Mouse (Mus musculus) lung, embryonic 14.5 days (tissue): ENCODE data around the gene Agbl4. TPM values are rescaled to one million over a fixed set of nuclear protein-coding genes. Genes with fewer than 3 reads are reported as not detected.

Experiments
- ATAC-seq: fragments of 200-750 bp; cut with Nextera tagmentation; 2 replicates; pipeline ENCODE4 v1.8.0; 2017; ENCODE audit warnings: mild to moderate bottlenecking, moderate TSS enrichment, moderate library complexity; ENCODE audit not compliant: insufficient read depth
- DNase-seq: peaks from one replicate; pipeline ENCODE4 v3.0.0-alpha.2; 2015
- H3K27ac ChIP-seq: fragments of 300-500 bp; sonication (generic); 2 replicates; pipeline ENCODE4 v1.5.1; 2014; ENCODE audit warnings: low read depth, mild to moderate bottlenecking, moderate library complexity
- H3K27me3 ChIP-seq: fragments of 300-500 bp; sonication (generic); 2 replicates; pipeline ENCODE4 v1.6.1; 2014; ENCODE audit warnings: low read length, control low read depth; ENCODE audit not compliant: insufficient read depth
- H3K36me3 ChIP-seq: fragments of 300-500 bp; sonication (generic); 2 replicates; pipeline ENCODE4 v1.6.1; 2014; ENCODE audit warnings: control low read depth; ENCODE audit not compliant: insufficient read depth
- H3K4me1 ChIP-seq: fragments of 300-500 bp; sonication (generic); 2 replicates; pipeline ENCODE4 v1.6.1; 2014; ENCODE audit warnings: antibody characterized with exemption, control low read depth; ENCODE audit not compliant: insufficient read depth
- H3K4me2 ChIP-seq: fragments of 300-500 bp; sonication (generic); 2 replicates; pipeline ENCODE4 v1.6.1; 2014; ENCODE audit warnings: mild to moderate bottlenecking
- H3K4me3 ChIP-seq: fragments of 300-500 bp; sonication (generic); 2 replicates; pipeline ENCODE4 v1.5.1; 2014; ENCODE audit warnings: low read depth, low read length
- H3K9ac ChIP-seq: fragments of 300-500 bp; sonication (generic); 2 replicates; pipeline ENCODE4 v1.6.1; 2014
- H3K9me3 ChIP-seq: fragments of 300-500 bp; sonication (generic); 2 replicates; pipeline ENCODE4 v1.6.1; 2016; ENCODE audit warnings: low read depth, low read length, control low read depth
- CTCF ChIP-seq: IDR thresholded peaks from 2 replicates; pipeline ENCODE4 v1.5.1; 2016; ENCODE audit warnings: antibody characterized with exemption, low read depth
- WGBS: fragments of 180-500 bp; shearing (Covaris S2); extraction: QIAGEN DNeasy Blood & Tissue Kit; methylation state at CpG from one replicate; pipeline ENCODE4 v1.1.7; 2014; 5-methylcytosine and 5-hydroxymethylcytosine counted together
- polyA plus RNA-seq: library from polyadenylated mRNA; unstranded; fragments of >200 nt; fragmentation: Nextera tagmentation; extraction: Ambion mirVana; gene quantifications from 2 replicates; pipeline ENCODE4 v1.2.1, GENCODE M21; 2014

Gene Agbl4
- polyA plus RNA-seq, 1 experiment from 2014 or later: 0.34 TPM

- WGBS: 83% methylated on average over 6 of the region's 6 CpGs
- no peaks in the 10 kb centered on the region for H3K9me3 ChIP-seq
- H3K4me1 ChIP-seq: no peaks in the 10 kb centered on the region
- no peak for ATAC-seq
- H3K27me3 ChIP-seq: no peaks in the 10 kb centered on the region
- DNase-seq: no peak
- peaks cover 26% of the 10 kb centered on the region; the same call in 1 of the 2 replicates for H3K36me3 ChIP-seq
- H3K9ac ChIP-seq: no peak overlapping the region
- no peak for TF ChIP-seq CTCF
- H3K27ac ChIP-seq: no peak overlapping the region
- H3K4me3 ChIP-seq: no peak overlapping the region
- no peak overlapping the region for H3K4me2 ChIP-seq
Observed at GRCm38 (mm10) chr4:111421785-111422184, 1024.3 kb downstream of the Agbl4 start.

DNA sequence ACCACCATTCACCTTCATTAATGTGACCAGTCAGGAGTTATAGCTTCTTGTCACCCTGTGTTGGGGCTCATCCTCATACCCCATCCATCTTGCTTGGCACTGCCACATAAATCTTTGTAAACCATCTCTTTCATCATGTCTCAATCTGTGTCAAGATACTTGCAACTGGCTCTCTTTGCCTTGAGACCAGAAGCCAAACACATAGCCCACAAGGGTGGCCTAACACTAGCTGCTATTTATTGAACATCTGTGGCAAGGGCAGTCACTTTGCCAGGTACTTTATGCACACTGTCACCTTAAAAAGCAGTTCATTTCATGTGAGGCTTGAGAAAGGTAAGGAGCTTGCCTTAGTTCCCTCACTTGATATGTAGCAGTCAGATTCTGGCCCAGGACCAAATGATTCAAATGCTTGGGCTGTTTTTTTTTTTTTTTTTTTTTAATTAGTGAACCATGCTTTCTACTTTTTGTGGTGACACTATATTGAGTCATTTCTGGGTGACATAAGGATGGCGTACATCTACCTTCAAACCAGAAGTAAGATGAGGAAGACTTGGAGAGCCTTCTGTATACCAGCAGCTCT, 1027.0 kb downstream of the Agbl4 start:
- H3K9ac ChIP-seq: no peak overlapping the region
- no peak for ATAC-seq
- H3K9me3 ChIP-seq: no peaks in the 10 kb centered on the region
- 87% methylated on average over 1 of the region's 1 CpGs for WGBS
- H3K4me3 ChIP-seq: no peak overlapping the region
- no peaks in the 10 kb centered on the region for H3K27me3 ChIP-seq
- H3K4me2 ChIP-seq: no peak overlapping the region
- no peak for TF ChIP-seq CTCF
- H3K4me1 ChIP-seq: no peaks in the 10 kb centered on the region
- H3K27ac ChIP-seq: no peak overlapping the region
- H3K36me3 ChIP-seq: 0 out of 2 replicates have a peak, but pooled peaks cover 13% of the 10 kb centered on the region
- DNase-seq: no peak

- Histone ChIP-seq H3K36me3 (0 out of 2 replicates have a peak, but pooled peaks cover 6% of the 10 kb centered on the region), H3K4me1 (no peaks in the 10 kb centered on the region), H3K4me3 (no peak overlapping the region), H3K27me3 (no peaks in the 10 kb centered on the region), H3K4me2 (no peak overlapping the region), H3K9me3 (no peaks in the 10 kb centered on the region), H3K27ac (no peak overlapping the region), H3K9ac (no peak overlapping the region)
- 41% methylated on average over 6 of the region's 6 CpGs for WGBS
- DNase-seq (peak; percentile 52), ATAC-seq (peak; percentile 80)
- no peak for TF ChIP-seq CTCF
Observed at GRCm38 (mm10) chr4:111425170-111425569, 1027.7 kb downstream of the Agbl4 start.

- no peaks in the 10 kb centered on the region for H3K27me3 ChIP-seq
- H3K4me3 ChIP-seq: no peak overlapping the region
- peak; percentile 53 for DNase-seq
- H3K27ac ChIP-seq: no peak overlapping the region
- H3K9me3 ChIP-seq: no peaks in the 10 kb centered on the region
- TF ChIP-seq CTCF: no peak
- no peak overlapping the region for H3K9ac ChIP-seq
- 71% methylated on average over 2 of the region's 2 CpGs for WGBS
- H3K4me1 ChIP-seq: no peaks in the 10 kb centered on the region
- peak; percentile 70; the same call in 1 of the 2 replicates for ATAC-seq
- H3K36me3 ChIP-seq: peaks cover 26% of the 10 kb centered on the region
- no peak overlapping the region for H3K4me2 ChIP-seq
Observed at GRCm38 (mm10) chr4:111431186-111431585, 1033.7 kb downstream of the Agbl4 start.

GRCm38 (mm10) chr4:111432013-111432412, 1034.6 kb downstream of the Agbl4 start:
- no peaks in the 10 kb centered on the region for H3K27me3 ChIP-seq
- H3K9ac ChIP-seq: no peak overlapping the region
- H3K9me3 ChIP-seq: no peaks in the 10 kb centered on the region
- TF ChIP-seq CTCF: no peak
- 62% methylated on average over 5 of the region's 5 CpGs for WGBS
- DNase-seq: no peak
- ATAC-seq: no peak
- H3K4me2 ChIP-seq: no peak overlapping the region
- no peaks in the 10 kb centered on the region for H3K4me1 ChIP-seq
- H3K4me3 ChIP-seq: no peak overlapping the region
- peaks cover 30% of the 10 kb centered on the region for H3K36me3 ChIP-seq
- no peak overlapping the region for H3K27ac ChIP-seq

DNA sequence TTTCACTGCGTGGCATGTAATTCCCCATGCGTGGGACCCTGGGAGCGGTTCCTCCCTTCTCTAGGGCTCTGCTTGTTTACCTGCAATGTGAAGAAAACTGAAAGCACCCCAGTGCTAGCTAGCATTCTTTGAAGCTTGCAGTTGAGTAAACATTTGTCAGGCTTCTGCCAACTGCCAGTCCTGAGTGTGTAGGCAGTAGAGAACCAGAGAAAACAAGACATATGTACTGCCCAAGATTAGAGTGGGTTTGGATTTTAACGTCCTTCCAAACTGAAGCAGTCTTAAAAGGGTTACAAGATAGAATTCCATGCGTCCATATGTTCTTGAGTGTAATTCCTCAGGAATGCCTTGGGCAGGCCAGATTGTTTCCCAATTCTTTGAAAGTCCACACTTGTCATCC, 1035.0 kb downstream of the Agbl4 start:
- H3K36me3 ChIP-seq: peaks cover 30% of the 10 kb centered on the region
- no peak for TF ChIP-seq CTCF
- no peaks in the 10 kb centered on the region for H3K4me1 ChIP-seq
- 63% methylated on average over 5 of the region's 5 CpGs for WGBS
- DNase-seq: no peak
- no peak for ATAC-seq
- no peak overlapping the region for H3K4me3 ChIP-seq
- H3K9me3 ChIP-seq: no peaks in the 10 kb centered on the region
- H3K4me2 ChIP-seq: no peak overlapping the region
- H3K27me3 ChIP-seq: no peaks in the 10 kb centered on the region
- H3K9ac ChIP-seq: no peak overlapping the region
- H3K27ac ChIP-seq: no peak overlapping the region

DNA sequence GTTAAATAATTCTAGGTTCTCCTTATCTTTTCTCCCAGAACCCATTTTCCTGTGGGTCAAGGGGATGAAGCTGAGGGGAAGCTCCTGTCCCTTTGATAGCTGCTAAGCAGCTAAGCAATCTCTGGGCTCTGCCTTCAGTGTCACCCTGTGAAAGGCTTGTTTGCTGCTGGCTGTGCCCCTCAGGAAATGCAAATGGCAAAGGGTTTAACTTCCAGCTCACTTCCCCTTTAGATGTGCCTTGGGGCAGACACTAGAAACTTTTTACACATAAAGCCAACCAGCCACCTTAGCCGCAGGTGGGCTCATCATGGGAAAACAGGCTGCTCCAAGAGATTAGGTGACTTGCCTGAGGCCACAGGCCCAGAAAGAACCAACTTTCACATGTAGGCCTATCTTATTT, 1044.2 kb downstream of the Agbl4 start:
- Histone ChIP-seq H3K4me2 (no peak overlapping the region), H3K27me3 (no peaks in the 10 kb centered on the region), H3K9ac (no peak overlapping the region), H3K4me1 (no peaks in the 10 kb centered on the region), H3K4me3 (no peak overlapping the region), H3K36me3 (0 out of 2 replicates have a peak, but pooled peaks cover 8% of the 10 kb centered on the region), H3K27ac (no peak overlapping the region), H3K9me3 (no peaks in the 10 kb centered on the region)
- ATAC-seq (no peak), DNase-seq (no peak)
- WGBS: 85% methylated on average over 1 of the region's 1 CpGs
- no peak for TF ChIP-seq CTCF
